Mouse (Mus musculus) thymus, adult 2 months (tissue): ENCODE measurements around the gene Bax.
A peak's percentile ranks its signal among the peaks of the same experiment; 100 is the strongest.

Experiments used
- CTCF ChIP-seq: fragments of 200-500 bp; IDR thresholded peaks from 2 replicates; pipeline ENCODE4 v1.5.1; 2012; ENCODE audit warnings: mild to moderate bottlenecking, control low read depth, low read length, moderate library complexity, borderline replicate concordance; ENCODE audit not compliant: control insufficient read depth, poor library complexity, insufficient read depth; ENCODE audit errors: extremely low read depth
- POLR2A ChIP-seq: fragments of 200-500 bp; IDR thresholded peaks from 2 replicates; pipeline ENCODE4 v1.6.1; 2012; ENCODE audit warnings: mild to moderate bottlenecking, low read length, control low read depth, moderate library complexity; ENCODE audit not compliant: control insufficient read depth, poor library complexity, insufficient read depth; ENCODE audit errors: extremely low read depth

DNA sequence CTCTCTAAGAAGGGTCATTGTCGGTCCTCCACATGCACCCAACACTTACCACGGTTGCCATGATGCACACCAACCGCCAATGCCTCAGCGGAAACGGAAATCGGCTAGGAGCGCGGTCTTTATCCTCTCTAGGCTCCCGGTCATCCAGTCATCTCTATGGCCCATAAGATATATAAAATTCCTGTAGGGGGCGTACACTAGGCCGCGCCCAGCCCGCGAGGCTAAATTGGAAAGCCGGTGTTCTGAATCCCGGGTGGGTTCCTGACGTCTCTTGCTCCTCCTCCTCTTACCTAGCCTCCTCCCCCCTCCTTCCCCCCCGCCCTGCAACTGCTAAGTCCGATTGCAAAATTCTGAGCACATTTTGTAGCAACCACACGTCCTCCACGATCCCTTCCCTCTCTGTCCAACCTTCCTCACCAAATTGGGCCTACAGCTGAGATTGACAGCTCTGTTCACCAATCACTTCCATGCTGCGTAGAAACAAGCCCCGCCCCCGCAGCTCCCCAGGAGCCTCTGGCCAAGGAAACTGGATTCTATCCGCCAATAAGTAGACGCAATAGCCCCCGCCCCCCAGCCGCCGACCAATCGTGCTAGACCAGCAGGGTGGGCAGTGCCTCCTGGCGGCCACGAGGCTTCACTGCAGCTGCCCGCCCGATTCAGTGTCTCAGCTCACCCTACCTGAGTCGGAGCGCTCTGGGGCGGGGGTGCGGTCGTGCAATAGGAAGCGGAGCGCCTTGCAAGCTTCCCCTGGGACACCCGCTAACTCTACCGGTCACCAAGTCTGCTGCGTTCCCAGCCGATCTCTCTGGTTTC is 32.3 kb downstream of the Bax start, which contains the start of gene Gys1:
- TF ChIP-seq POLR2A (peak; percentile 16), CTCF (peak; percentile 97)
